Comparison of ENCODE assay signal across 1 mouse cellular context in genomic region chr16:94597640-94598039, GRCm38 (mm10).
A peak's percentile ranks its signal among the peaks of the same experiment; 100 is the strongest.
TF ChIP-seq lines count a peak whose summit lies in the region.

No protein-coding gene starts in this region.

TF ChIP-seq in MEL, 35 proteins besides CTCF, POLR2A, EP300 and RAD21:
- TF ChIP-seq ETS1 (IDR thresholded peaks at IDR 0.05; ENCODE audit: low read depth, low read length) (peak; percentile 72; the same call in 1 of the 2 replicates), JUND (IDR thresholded peaks at IDR 0.05; ENCODE audit: low read depth, low read length) (no peak), SIN3A (IDR thresholded peaks at IDR 0.05; ENCODE audit: low read length) (peak; percentile 78), MXI1 (IDR thresholded peaks at IDR 0.05; ENCODE audit: low read depth, low read length) (0 out of 2 replicates have a peak, but pooled peaks have one; percentile 24), GATA1 (IDR thresholded peaks at IDR 0.05; ENCODE audit: low read depth, low read length) (peak; percentile 50; the same call in 1 of the 2 replicates), NELFE (IDR thresholded peaks at IDR 0.05; ENCODE audit: low read depth, low read length) (no peak), ZNF384 (IDR thresholded peaks at IDR 0.05; ENCODE audit: low read depth, low read length) (peak; percentile 61)
TF ChIP-seq in MEL: peak in this region for 5.
